Mouse (Mus musculus) heart, postnatal 0 days (tissue): ENCODE results near the gene Aebp1.

Source experiments
- CTCF ChIP-seq: IDR thresholded peaks from 2 replicates; pipeline ENCODE4 v1.5.1; 2016; ENCODE audit warnings: antibody characterized with exemption, control low read depth, low read depth
- EP300 ChIP-seq: IDR thresholded peaks from 2 replicates; pipeline ENCODE4 v1.6.1; 2016; ENCODE audit warnings: antibody characterized with exemption, low read depth

DNA sequence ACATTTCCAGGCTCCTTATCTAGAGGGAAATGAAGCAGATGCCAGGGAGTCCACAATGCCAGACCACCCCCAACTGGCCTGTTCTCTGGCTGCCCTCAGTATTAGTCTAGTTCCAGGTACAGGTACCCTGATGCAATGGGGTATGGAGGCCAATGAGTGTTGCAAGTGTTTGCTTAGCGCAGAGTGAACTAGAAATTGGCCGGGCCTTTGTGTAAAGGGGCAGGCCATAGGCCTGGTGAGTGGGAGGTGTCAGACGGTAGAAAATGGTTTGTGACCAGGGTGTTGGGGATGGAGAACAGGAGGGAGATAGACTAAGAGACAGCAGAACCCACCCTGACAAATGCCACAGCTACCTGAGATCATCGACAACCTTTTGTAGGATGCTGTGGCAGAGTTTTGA, 57.9 kb downstream of the Aebp1 start:
- no peak for TF ChIP-seq CTCF
- no peak for TF ChIP-seq EP300
